Mouse (Mus musculus) hindbrain, embryonic 15.5 days (tissue): Measurements from ENCODE around the gene Samd4b. TPM values are rescaled to one million over a fixed set of nuclear protein-coding genes. Genes with fewer than 3 reads are reported as not detected.
A peak's percentile ranks its signal among the peaks of the same experiment; 100 is the strongest.

Source experiments
- ATAC-seq: fragments of 200-750 bp; cut with Nextera tagmentation; 2 replicates; pipeline ENCODE4 v1.8.0; 2017; ENCODE audit warnings: low read depth, moderate number of reproducible peaks, moderate TSS enrichment; ENCODE audit not compliant: low FRiP score
- H3K27ac ChIP-seq: fragments of 300-500 bp; sonication (generic); replicated peaks from 2 replicates; pipeline ENCODE4 v1.5.1; 2015; ENCODE audit warnings: mild to moderate bottlenecking, inconsistent platforms
- H3K27me3 ChIP-seq: fragments of 300-500 bp; sonication (generic); 2 replicates; pipeline ENCODE4 v1.6.1; 2015; ENCODE audit warnings: control low read depth, inconsistent platforms
- H3K36me3 ChIP-seq: fragments of 300-500 bp; sonication (generic); 2 replicates; pipeline ENCODE4 v1.6.1; 2015; ENCODE audit warnings: control low read depth, inconsistent platforms
- H3K4me1 ChIP-seq: fragments of 300-500 bp; sonication (generic); replicated peaks from 2 replicates; pipeline ENCODE4 v1.6.1; 2015; ENCODE audit warnings: control low read depth, inconsistent platforms
- H3K4me2 ChIP-seq: fragments of 300-500 bp; sonication (generic); 2 replicates; pipeline ENCODE4 v1.6.1; 2015; ENCODE audit warnings: moderate library complexity, mild to moderate bottlenecking, inconsistent platforms
- H3K4me3 ChIP-seq: fragments of 300-500 bp; sonication (generic); 2 replicates; pipeline ENCODE4 v1.5.1; 2015; ENCODE audit warnings: mild to moderate bottlenecking, inconsistent platforms
- H3K9ac ChIP-seq: fragments of 300-500 bp; sonication (generic); 2 replicates; pipeline ENCODE4 v1.6.1; 2015; ENCODE audit warnings: inconsistent platforms
- H3K9me3 ChIP-seq: fragments of 300-500 bp; sonication (generic); 2 replicates; pipeline ENCODE4 v1.6.1; 2016; ENCODE audit warnings: control low read depth, inconsistent platforms
- WGBS: fragments of 180-500 bp; shearing (Covaris S2); methylation state at CpG from one replicate; pipeline ENCODE4 v1.1.7; 2015; 5-methylcytosine and 5-hydroxymethylcytosine counted together
- polyA plus RNA-seq: library from polyadenylated mRNA; unstranded; fragments of >200 nt; fragmentation: Nextera tagmentation; extraction: Ambion mirVana; gene quantifications from 2 replicates; pipeline ENCODE4 v1.2.1, GENCODE M21; 2015

Samd4b gene
- polyA plus RNA-seq, 1 experiment from 2014 or later = 28.1 TPM

DNA sequence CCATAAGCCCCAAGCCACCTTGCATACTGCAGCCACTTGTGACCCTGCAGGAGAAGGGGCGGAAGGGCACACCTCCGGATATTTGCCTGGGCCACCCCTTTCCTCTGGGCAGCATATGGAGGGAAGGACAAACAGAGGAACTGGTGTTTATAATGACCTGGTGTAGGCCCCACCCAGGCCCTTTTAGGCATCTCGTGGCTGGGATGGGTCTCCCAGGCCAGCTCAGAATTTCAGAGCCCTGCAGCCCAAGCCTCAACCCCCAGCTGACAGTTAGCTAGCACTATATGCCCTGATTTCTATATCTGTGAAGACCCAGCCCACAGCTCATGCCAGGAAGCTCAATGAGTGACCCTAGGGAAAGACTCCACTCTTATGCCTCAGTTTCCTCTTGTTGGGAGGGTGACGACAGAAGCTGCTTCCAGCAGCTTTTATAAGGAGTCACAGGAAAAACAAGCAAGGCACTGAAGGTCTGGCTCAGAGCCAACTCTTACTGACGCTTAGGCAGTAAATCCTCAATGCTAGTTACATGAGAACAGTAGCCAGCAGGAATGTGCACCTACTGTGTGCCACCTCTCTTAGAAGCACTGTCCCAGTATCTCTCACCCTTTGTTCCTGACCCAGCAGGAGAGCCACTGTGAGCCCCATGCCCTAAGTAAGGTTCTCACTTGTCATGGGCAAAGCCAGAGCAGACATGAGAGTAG lies 26.8 kb downstream of the Samd4b start:
- Histone ChIP-seq H3K9me3 (no peaks in the 10 kb centered on the region), H3K4me1 (peaks cover 11% of the 10 kb centered on the region), H3K27me3 (no peaks in the 10 kb centered on the region), H3K36me3 (peaks cover 15% of the 10 kb centered on the region), H3K9ac (no peak overlapping the region), H3K27ac (peak overlapping the region; percentile 20; the same call in 1 of the 2 replicates), H3K4me3 (no peak overlapping the region), H3K4me2 (no peak overlapping the region)
- WGBS = 51% methylated on average over 5 of the region's 5 CpGs
- no peak for ATAC-seq

DNA sequence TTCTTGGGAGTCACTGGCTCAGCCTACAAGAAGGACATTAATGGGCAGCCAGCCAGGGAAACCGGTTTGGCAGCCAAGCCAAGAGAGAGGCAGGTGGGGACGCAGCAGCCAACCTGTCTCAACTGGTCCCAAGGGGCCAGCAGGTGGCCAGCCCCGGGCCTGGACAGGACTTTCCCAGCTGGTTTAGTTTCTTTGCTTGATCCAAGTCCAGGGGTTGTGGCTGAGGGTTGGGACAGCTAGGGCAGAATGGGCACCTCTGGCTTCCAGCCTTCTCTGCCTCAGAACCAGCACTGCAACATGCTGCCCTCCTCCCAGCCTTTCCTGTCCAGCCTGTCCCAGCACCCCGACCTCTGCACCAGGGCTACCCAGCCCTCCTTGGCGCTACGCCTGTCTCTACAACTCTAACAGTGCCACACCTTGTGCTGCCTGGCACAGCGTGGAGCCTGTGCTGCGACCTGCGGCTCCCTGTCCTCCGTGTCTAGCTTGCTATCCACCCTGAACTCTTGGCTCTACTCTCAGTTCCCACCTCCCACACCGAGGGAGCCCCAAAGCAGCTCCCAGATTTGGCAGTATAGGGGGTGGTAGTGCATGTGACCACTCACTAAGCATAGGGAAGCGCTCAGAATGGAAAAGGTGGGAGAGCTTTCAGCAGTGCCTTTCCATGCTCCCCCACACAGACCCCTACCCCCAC lies 27.5 kb downstream of the Samd4b start:
- no peak for ATAC-seq
- 61% methylated on average over 12 of the region's 12 CpGs for WGBS
- peaks cover 15% of the 10 kb centered on the region for H3K36me3 ChIP-seq
- H3K27ac ChIP-seq = peak overlapping the region; percentile 20; the same call in 1 of the 2 replicates
- no peak overlapping the region for H3K4me2 ChIP-seq
- H3K9ac ChIP-seq = no peak overlapping the region
- H3K9me3 ChIP-seq = no peaks in the 10 kb centered on the region
- H3K4me1 ChIP-seq = peaks cover 11% of the 10 kb centered on the region
- H3K27me3 ChIP-seq = no peaks in the 10 kb centered on the region
- no peak overlapping the region for H3K4me3 ChIP-seq

DNA sequence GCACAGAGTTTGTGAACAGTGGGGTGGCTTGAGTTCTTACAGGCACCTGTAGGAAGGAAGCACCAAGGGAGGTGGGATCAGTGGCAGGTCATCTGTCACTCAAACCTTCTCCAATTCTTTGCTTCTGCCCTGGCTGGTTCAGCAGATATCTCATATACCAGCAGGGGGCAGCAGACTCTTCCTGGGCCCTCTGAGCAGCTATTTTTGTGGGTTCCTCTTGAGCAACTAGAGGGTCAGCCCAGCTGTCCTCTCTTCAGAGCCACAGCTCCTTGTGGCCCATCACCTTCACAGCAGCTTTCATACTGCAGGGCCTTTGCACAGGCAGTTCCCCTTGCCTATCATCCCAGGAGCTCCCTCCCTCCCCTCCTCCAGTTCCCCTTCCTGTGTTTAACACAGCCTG lies 29.7 kb downstream of the Samd4b start:
- H3K36me3 ChIP-seq = peaks cover 18% of the 10 kb centered on the region

GRCm38 (mm10) chr7:28567539-28567938 lies 30.4 kb downstream of the Samd4b start:
- no peaks in the 10 kb centered on the region for H3K27me3 ChIP-seq
- H3K4me1 ChIP-seq = peaks cover 11% of the 10 kb centered on the region
- no peaks in the 10 kb centered on the region for H3K9me3 ChIP-seq
- no peak overlapping the region for H3K4me2 ChIP-seq
- H3K4me3 ChIP-seq = no peak overlapping the region
- H3K36me3 ChIP-seq = peaks cover 18% of the 10 kb centered on the region
- no peak overlapping the region for H3K27ac ChIP-seq
- no peak overlapping the region for H3K9ac ChIP-seq
- WGBS = 93% methylated on average over 4 of the region's 4 CpGs
- no peak for ATAC-seq

More for the DNA sequence above, 29.7 kb downstream of the Samd4b start:
- H3K27ac ChIP-seq = no peak overlapping the region
- no peaks in the 10 kb centered on the region for H3K27me3 ChIP-seq
- no peak overlapping the region for H3K9ac ChIP-seq
- H3K4me2 ChIP-seq = no peak overlapping the region
- no peaks in the 10 kb centered on the region for H3K9me3 ChIP-seq
- H3K4me1 ChIP-seq = peaks cover 11% of the 10 kb centered on the region
- ATAC-seq = no peak
- H3K4me3 ChIP-seq = no peak overlapping the region

- Histone ChIP-seq H3K4me2 (no peak overlapping the region), H3K4me3 (no peak overlapping the region), H3K9ac (no peak overlapping the region), H3K9me3 (no peaks in the 10 kb centered on the region), H3K27ac (no peak overlapping the region), H3K36me3 (peaks cover 18% of the 10 kb centered on the region), H3K4me1 (peaks cover 3% of the 10 kb centered on the region; the same call in 1 of the 2 replicates), H3K27me3 (no peaks in the 10 kb centered on the region)
- no peak for ATAC-seq
- 70% methylated on average over 5 of the region's 5 CpGs for WGBS
Measured at GRCm38 (mm10) chr7:28565407-28565806, 32.5 kb downstream of the Samd4b start.

- no peak overlapping the region for H3K4me3 ChIP-seq
- H3K9ac ChIP-seq = no peak overlapping the region
- no peaks in the 10 kb centered on the region for H3K4me1 ChIP-seq
- WGBS = 95% methylated on average over 13 of the region's 13 CpGs
- no peak for ATAC-seq
- no peak overlapping the region for H3K27ac ChIP-seq
- no peaks in the 10 kb centered on the region for H3K9me3 ChIP-seq
- H3K4me2 ChIP-seq = no peak overlapping the region
- peaks cover 32% of the 10 kb centered on the region for H3K36me3 ChIP-seq
- no peaks in the 10 kb centered on the region for H3K27me3 ChIP-seq
Measured at GRCm38 (mm10) chr7:28562951-28563350, 35.0 kb downstream of the Samd4b start.

- no peak overlapping the region for H3K27ac ChIP-seq
- H3K27me3 ChIP-seq = no peaks in the 10 kb centered on the region
- H3K4me3 ChIP-seq = no peak overlapping the region
- WGBS = 85% methylated on average over 13 of the region's 13 CpGs
- H3K36me3 ChIP-seq = peaks cover 26% of the 10 kb centered on the region
- no peaks in the 10 kb centered on the region for H3K4me1 ChIP-seq
- no peak for ATAC-seq
- no peak overlapping the region for H3K4me2 ChIP-seq
- H3K9me3 ChIP-seq = no peaks in the 10 kb centered on the region
- no peak overlapping the region for H3K9ac ChIP-seq
Measured at GRCm38 (mm10) chr7:28562371-28562770, 35.6 kb downstream of the Samd4b start.

DNA sequence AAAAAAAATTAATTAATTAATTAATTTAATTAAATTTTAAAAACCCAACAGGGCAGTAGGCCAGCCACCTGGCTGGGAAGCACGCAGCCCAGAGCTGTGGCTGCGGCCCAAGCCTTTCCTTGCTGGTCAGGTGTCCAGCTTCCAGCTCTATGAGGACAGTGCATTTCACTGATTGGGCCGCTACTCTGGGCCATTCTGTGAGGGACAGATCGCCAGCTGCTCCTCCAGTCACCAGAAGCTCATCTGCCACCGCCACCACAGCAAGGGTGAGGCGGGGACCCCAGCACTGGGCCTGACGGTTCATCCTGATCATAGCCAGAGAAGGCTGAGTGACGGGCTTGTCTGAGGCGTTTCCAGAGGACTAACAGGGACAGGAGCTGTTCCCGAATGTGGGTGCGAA lies 36.0 kb downstream of the Samd4b start:
- Histone ChIP-seq H3K4me2 (no peak overlapping the region), H3K9me3 (no peaks in the 10 kb centered on the region), H3K4me1 (no peaks in the 10 kb centered on the region), H3K27ac (no peak overlapping the region), H3K27me3 (no peaks in the 10 kb centered on the region), H3K4me3 (no peak overlapping the region), H3K36me3 (peaks cover 22% of the 10 kb centered on the region), H3K9ac (no peak overlapping the region)
- ATAC-seq = no peak
- 87% methylated on average over 11 of the region's 11 CpGs for WGBS

DNA sequence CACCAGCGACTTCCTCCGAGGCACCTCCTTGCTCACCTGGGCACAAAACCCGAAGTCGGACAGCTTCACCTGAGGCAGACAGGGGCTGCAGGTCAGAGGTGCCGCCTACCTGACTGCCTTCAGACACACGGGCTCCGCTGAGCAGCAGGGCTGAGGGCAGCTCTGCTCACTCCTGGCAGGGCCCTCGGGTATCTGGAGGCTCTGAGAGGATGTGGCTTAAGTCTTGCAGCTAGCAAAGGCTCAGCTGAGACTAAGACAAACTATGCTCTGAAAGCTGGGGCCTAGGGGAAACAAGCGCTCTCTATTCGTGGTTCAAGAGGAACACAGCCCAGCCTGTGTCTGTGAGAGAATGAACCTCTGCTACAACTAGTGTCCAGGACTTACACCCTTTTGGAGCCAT lies 37.1 kb downstream of the Samd4b start:
- Histone ChIP-seq H3K4me1 (no peaks in the 10 kb centered on the region), H3K9ac (no peak overlapping the region), H3K4me3 (no peak overlapping the region), H3K27ac (no peak overlapping the region), H3K4me2 (no peak overlapping the region), H3K36me3 (peaks cover 17% of the 10 kb centered on the region; the same call in 1 of the 2 replicates), H3K27me3 (no peaks in the 10 kb centered on the region), H3K9me3 (no peaks in the 10 kb centered on the region)
- 93% methylated on average over 10 of the region's 10 CpGs for WGBS
- no peak for ATAC-seq

DNA sequence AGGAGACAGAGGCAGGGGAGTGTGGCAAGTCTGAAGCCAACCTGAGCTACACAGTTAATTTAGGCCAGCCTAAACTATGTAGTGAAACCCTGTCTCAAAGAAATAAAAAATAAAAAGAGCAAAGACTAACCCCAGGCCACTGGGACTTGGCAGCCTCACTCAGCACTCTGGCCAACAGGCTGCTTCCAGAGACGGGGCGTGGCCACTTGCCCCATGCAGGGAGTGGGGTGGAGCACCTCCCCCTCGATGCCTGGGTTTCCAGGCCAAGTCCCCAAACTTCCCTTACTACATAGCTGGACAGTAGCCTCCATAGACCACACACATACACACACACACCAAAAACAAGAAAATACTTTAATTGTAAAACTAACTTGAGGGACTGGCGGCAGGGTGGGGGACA lies 39.5 kb downstream of the Samd4b start:
- no peak overlapping the region for H3K27ac ChIP-seq
- H3K27me3 ChIP-seq = no peaks in the 10 kb centered on the region
- H3K9me3 ChIP-seq = no peaks in the 10 kb centered on the region
- peaks cover 14% of the 10 kb centered on the region; the same call in 1 of the 2 replicates for H3K36me3 ChIP-seq
- H3K9ac ChIP-seq = no peak overlapping the region
- H3K4me3 ChIP-seq = no peak overlapping the region
- 61% methylated on average over 4 of the region's 4 CpGs for WGBS
- no peaks in the 10 kb centered on the region for H3K4me1 ChIP-seq
- H3K4me2 ChIP-seq = no peak overlapping the region
- no peak for ATAC-seq

DNA sequence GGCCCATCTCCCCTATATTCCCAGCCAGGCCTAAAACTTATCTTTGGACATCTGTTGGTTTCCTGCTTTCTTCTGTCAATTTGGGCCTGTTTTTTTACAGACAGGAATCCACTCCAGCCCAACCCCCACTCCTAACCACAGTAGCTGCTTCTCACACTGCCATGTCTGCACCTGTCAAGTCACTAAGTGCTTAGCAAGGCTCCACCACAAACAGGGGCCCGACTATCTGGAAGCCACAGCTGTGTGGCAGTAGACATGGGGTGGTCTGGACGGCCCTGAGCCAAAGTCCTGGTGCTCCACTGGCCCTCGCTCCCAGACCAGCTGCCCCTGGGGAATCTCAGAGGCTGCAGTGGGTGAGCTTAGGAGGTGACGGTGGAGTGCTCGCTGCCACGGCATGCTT lies 40.2 kb downstream of the Samd4b start:
- H3K36me3 ChIP-seq = peaks cover 14% of the 10 kb centered on the region; the same call in 1 of the 2 replicates
- 82% methylated on average over 6 of the region's 6 CpGs for WGBS
- no peak overlapping the region for H3K4me3 ChIP-seq
- no peak overlapping the region for H3K4me2 ChIP-seq
- H3K9me3 ChIP-seq = no peaks in the 10 kb centered on the region
- no peaks in the 10 kb centered on the region for H3K4me1 ChIP-seq
- no peak for ATAC-seq
- H3K9ac ChIP-seq = no peak overlapping the region
- H3K27me3 ChIP-seq = no peaks in the 10 kb centered on the region
- H3K27ac ChIP-seq = no peak overlapping the region

GRCm38 (mm10) chr7:28557069-28557468 lies 40.9 kb downstream of the Samd4b start:
- Histone ChIP-seq H3K4me1 (no peaks in the 10 kb centered on the region), H3K27ac (no peak overlapping the region), H3K9me3 (no peaks in the 10 kb centered on the region), H3K4me2 (no peak overlapping the region), H3K27me3 (no peaks in the 10 kb centered on the region), H3K4me3 (no peak overlapping the region), H3K9ac (no peak overlapping the region), H3K36me3 (peaks cover 14% of the 10 kb centered on the region; the same call in 1 of the 2 replicates)
- ATAC-seq = no peak
- 69% methylated on average over 5 of the region's 5 CpGs for WGBS
